Mouse (Mus musculus) neural tube, embryonic 10.5 days (tissue): ENCODE data around the gene Ppfibp1.
A peak's percentile ranks its signal among the peaks of the same experiment; 100 is the strongest.
"Not testable (repeated sequence)": the region's sequence is repeated elsewhere in the genome, so short reads cannot be mapped to it uniquely, and the experiment has no call there.

Experiments
- DNase-seq: peaks from one replicate; pipeline ENCODE4 v3.0.0-alpha.2; 2017; ENCODE audit warnings: low spot score; ENCODE audit errors: extremely low spot score

Gene Ppfibp1

DNA sequence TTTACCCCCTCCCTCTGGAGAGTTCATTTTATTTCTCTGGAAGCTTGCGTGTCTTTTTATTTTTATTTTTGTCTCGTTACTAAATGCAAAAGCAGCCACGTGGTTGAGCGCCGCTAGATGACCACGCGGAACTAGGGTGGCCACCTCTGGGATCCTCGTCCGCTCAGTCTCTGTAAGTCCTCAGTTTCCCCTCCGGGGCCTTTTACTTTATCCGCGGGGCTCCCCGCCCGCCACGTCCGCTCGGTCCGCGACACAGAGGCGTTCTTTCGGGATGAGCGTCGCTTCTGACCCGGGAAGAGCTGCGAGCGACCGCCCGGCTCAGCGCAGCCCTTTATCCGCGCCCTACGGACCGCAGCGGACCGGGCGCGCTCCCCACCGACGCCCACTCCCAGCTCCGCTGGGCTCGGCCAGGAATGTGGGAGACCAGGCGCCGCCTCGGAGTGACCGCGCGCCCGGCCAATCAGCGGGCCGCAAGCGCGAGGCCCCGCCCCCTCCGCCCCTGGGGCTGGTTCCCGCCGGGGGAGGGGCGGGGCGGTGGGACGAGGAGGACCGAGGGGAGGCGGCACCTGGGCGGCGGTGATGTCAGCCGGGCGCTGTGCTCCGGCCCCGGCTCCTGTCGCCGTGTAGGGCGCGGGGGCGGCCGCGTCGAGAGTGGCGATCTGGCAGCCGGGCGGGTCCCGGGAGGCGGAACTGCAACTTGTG, at the start of gene Ppfibp1:
TSS of gene Ppfibp1 (plus strand) at position 530 of the 702 bp plus-strand sequence.
- peak; percentile 92 for DNase-seq

- no peak for DNase-seq
Measured at GRCm38 (mm10) chr6:146838863-146839262, 49.4 kb upstream of the Ppfibp1 start.

DNA sequence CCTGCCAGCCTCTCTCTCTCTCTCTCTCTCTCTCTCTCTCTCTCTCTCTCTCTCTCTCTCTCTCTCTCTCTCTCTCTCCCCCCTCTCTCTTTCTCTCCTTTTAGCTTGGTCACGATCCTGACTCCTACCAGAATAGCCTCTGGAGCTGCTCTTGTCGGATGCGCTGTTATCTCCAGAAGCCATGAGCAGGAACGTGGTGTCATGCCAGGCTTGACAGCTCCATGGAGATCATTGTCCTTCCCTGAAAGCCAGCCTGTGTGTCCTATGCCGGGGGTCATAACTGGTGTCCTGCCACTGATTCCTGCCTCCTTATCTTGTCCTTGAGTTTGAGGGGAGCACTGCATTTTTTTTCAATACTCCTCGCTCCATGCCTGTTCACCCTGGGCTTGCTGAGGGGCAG, 43.4 kb upstream of the Ppfibp1 start:
- no peak for DNase-seq

GRCm38 (mm10) chr6:146845347-146845746, 42.9 kb upstream of the Ppfibp1 start:
- no peak for DNase-seq

GRCm38 (mm10) chr6:146845961-146846750, 42.1 kb upstream of the Ppfibp1 start:
- DNase-seq = no peak

GRCm38 (mm10) chr6:146847402-146847801, 40.9 kb upstream of the Ppfibp1 start:
- DNase-seq = no peak

- DNase-seq = no peak
Measured at GRCm38 (mm10) chr6:146848281-146848680, 40.0 kb upstream of the Ppfibp1 start.

- no peak for DNase-seq
Measured at GRCm38 (mm10) chr6:146850050-146850449, 38.2 kb upstream of the Ppfibp1 start, which contains the start of gene Smco2. Gene Smco2, plus strand, starts transcription at chr6:146850104.

DNA sequence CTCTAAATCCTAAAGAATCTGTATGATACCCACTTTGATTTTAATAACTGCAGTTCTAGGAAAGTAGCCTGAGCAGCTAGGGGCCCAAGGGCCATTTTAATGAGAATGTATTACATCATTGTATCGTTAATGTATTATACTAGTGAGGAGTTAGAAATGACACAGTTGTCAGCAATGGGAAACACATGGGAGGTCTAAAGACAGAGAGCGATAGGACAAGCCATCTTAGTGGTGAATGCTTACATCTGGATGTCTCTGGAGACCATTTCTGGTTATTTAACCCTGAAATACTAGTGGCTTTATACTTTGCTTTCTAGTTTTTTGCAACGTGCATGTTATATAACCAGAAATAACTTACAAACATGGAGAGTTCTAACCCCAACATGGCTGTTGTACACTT, 36.4 kb upstream of the Ppfibp1 start:
- DNase-seq = no peak

DNA sequence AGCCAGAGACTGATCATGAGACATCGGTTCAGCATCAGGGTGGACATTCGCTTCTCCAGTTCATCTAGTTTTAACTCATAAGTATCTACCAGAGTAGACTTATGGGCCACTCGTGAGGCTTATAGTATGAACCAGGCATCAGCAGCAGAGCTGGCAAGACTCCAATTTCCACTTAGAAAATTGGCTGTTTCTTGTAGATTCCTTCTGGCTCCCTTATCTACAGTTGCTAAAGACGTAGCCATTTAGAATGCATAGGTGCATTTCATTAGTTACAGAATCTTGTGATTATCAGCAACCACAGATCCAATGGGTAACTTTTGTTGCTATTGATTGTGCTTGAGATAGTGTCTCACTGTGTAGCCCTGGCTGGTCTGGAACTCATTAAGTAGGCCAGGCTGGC, 35.5 kb upstream of the Ppfibp1 start:
- DNase-seq = no peak

- no peak for DNase-seq
Measured at GRCm38 (mm10) chr6:146855185-146855584, 33.1 kb upstream of the Ppfibp1 start.

DNA sequence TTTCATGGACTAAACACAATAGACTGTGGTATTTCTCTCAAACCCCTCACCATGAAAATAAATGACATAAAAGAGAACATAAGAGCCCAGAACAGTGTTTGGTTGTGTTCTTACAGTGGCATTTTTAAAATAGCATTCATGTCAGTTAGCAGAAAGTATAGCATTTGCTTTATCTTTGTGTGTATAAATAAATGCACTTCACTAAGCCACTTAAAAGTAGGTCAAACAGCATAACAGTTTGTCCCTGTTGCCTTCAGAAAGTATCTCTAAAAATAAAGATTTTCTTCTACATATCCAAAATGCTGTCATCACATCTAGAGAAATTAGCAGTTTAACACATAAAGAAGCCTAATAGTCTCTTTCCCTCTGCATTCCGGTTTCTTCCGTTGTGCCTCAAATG, 30.9 kb upstream of the Ppfibp1 start:
- no peak for DNase-seq

DNA sequence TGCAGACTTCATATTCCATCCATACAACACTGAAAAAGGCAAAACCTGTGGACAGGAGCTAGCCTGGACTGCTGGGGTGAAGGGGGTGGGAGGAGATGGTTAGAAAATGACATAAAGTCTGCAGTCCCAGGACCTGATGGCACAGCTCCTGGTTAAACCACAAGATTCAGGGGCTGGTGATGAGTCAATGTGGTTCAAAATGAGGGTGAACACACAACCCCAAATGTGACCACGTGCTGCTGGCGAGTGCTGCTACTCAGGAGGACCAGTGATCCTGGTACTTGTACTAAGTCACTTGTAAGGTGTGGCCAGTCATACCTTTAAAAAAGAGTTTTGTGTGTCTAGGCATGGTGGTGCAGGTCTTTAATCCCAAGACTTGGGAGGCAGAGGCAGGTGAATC, 25.1 kb upstream of the Ppfibp1 start:
- DNase-seq = no peak

GRCm38 (mm10) chr6:146864370-146864769, 23.9 kb upstream of the Ppfibp1 start:
- DNase-seq = not testable (repeated sequence)

GRCm38 (mm10) chr6:146865701-146866100, 22.6 kb upstream of the Ppfibp1 start:
- no peak for DNase-seq

GRCm38 (mm10) chr6:146871975-146872374, 16.3 kb upstream of the Ppfibp1 start:
- no peak for DNase-seq

GRCm38 (mm10) chr6:146874415-146874814, 13.9 kb upstream of the Ppfibp1 start:
- DNase-seq = no peak

- DNase-seq = no peak
Measured at GRCm38 (mm10) chr6:146876820-146877219, 11.5 kb upstream of the Ppfibp1 start.

DNA sequence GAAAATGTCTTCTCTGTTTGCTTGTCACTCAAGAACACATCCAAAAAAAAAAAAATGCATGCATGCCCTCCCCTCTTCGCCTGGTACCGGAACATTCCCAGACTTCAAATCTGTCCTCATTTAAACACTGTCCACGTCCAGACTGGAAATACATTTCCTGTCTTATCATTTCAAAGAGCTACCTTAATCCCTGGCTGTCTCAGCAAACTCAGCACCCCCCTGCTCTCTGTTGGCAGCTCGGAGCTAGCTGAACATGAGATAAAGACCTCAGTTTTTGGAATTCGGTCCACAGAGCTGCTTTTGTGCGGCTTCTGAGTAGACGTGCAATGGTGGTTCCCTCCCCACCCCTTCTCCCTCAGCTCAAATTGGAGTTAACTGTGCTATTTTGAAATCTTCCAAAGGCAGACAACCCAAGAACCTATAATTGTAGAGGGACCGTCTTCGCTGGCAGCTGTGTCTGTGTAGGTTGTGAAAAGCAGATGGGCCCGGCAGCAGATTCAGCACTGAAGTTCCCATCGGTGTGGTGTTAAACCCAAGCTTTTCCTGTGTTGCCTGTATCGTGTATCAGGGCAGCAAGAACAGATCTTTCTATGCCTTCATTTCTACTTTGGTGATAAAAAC, 10.8 kb upstream of the Ppfibp1 start:
- no peak for DNase-seq

GRCm38 (mm10) chr6:146878926-146879325, 9.4 kb upstream of the Ppfibp1 start:
- no peak for DNase-seq

DNA sequence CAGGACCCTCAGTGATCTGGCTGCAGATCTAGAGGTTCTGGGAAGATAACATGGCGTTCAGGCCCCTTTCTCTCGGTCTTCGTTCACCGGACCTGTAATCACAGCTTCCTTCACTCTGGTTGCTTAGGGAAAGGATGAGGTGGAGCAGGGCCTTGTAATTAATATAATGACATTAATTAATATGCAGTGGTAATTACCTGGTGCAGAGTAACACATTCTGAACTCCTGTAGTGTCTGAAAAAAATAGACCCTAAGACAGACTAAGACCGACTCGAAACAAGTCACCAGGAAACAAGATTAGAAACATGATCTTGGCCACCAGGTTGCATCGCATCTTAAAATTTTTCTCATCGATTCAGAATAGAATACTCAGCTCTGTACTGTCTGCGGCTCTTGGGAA, 8.4 kb upstream of the Ppfibp1 start:
- no peak for DNase-seq

DNA sequence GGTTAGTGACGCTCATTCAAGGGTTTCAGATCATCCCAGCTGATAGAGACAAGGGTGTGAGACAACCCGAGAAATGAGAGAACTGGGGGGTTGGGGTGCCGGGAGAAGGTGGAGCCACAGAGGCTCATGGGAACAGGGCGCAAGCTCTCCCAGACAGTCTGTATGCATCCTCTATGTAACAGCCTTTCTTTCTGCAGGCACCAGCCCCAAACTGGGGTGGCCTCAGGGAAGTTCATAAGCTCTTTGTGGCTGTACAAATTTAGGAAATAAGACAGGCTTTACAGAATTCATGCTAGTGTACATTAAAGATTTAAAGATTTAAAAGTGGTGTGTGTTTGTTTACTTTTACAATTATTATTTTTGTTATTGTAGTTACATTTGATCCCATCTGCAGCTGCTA, 8.0 kb upstream of the Ppfibp1 start:
- no peak for DNase-seq
